Mouse (Mus musculus): ENCODE results near the gene 4930415L06Rik. TPM values are rescaled to one million over a fixed set of nuclear protein-coding genes. Genes with fewer than 3 reads are reported as not detected.

Gene 4930415L06Rik
- not detected in 2 replicates for polyA plus RNA-seq (2015; fragmentation: Nextera tagmentation; extraction: Ambion mirVana)

GRCm38 (mm10) chrX:89932752-89933151, at the start of gene 4930415L06Rik:
Gene 4930415L06Rik, minus strand, starts transcription at chrX:89932852.

Other genes starting within 250 kb of the 4930415L06Rik start
- gene 4932429P05Rik, start 180.6 kb downstream of the 4930415L06Rik start, polyA plus RNA-seq (2015; fragmentation: Nextera tagmentation; extraction: Ambion mirVana): not detected in 2 replicates